Mouse (Mus musculus) inflammation-experienced regulatory T-cells, adult 6 months (primary cell): ENCODE data around the gene Gm10638. TPM values are rescaled to one million over a fixed set of nuclear protein-coding genes. Genes with fewer than 3 reads are reported as not detected.

Source experiments
- ATAC-seq: one replicate; pipeline ENCODE4 v1.8.0; 2017
- polyA plus RNA-seq, 3 experiments: library from polyadenylated mRNA; unstranded; fragments of 100-300 nt; shearing (Covaris generic); gene quantifications; one replicate each; pipeline ENCODE4 v1.2.1; 2017

Gm10638 gene
- polyA plus RNA-seq, 3 experiments from 2014 or later: 0.51 TPM; not detected in 2

- no peak for ATAC-seq
Measured at GRCm38 (mm10) chr8:86740899-86741298, 4.6 kb upstream of the Gm10638 start.

- no peak for ATAC-seq
Measured at GRCm38 (mm10) chr8:86741627-86742026, 3.9 kb upstream of the Gm10638 start.

GRCm38 (mm10) chr8:86742605-86743345 lies 2.7 kb upstream of the Gm10638 start:
- no peak for ATAC-seq

- no peak for ATAC-seq
Measured at GRCm38 (mm10) chr8:86744313-86745220, 932 bp upstream of the Gm10638 start.

- peak; percentile 75 for ATAC-seq
Measured at GRCm38 (mm10) chr8:86745935-86746441, 489 bp downstream of the Gm10638 start.

- peak; percentile 36 for ATAC-seq
Measured at GRCm38 (mm10) chr8:86746511-86746910, 1.0 kb downstream of the Gm10638 start.

- no peak for ATAC-seq
Measured at GRCm38 (mm10) chr8:86749842-86750241, 4.3 kb downstream of the Gm10638 start.

- no peak for ATAC-seq
Measured at GRCm38 (mm10) chr8:86756948-86757733, 11.6 kb downstream of the Gm10638 start.

- no peak for ATAC-seq
Measured at GRCm38 (mm10) chr8:86758651-86759050, 13.2 kb downstream of the Gm10638 start.

GRCm38 (mm10) chr8:86759090-86759491 lies 13.6 kb downstream of the Gm10638 start:
- ATAC-seq: no peak

GRCm38 (mm10) chr8:86760746-86761145 lies 15.2 kb downstream of the Gm10638 start:
- ATAC-seq: no peak

GRCm38 (mm10) chr8:86762806-86763205 lies 17.3 kb downstream of the Gm10638 start:
- ATAC-seq: no peak

- no peak for ATAC-seq
Measured at GRCm38 (mm10) chr8:86765155-86765554, 19.7 kb downstream of the Gm10638 start.

GRCm38 (mm10) chr8:86765669-86766068 lies 20.2 kb downstream of the Gm10638 start:
- no peak for ATAC-seq

- ATAC-seq: no peak
Measured at GRCm38 (mm10) chr8:86766548-86767211, 21.2 kb downstream of the Gm10638 start.

- no peak for ATAC-seq
Measured at GRCm38 (mm10) chr8:86768499-86768898, 23.0 kb downstream of the Gm10638 start.

GRCm38 (mm10) chr8:86769945-86770715 lies 24.6 kb downstream of the Gm10638 start:
- no peak for ATAC-seq

GRCm38 (mm10) chr8:86779207-86779606 lies 33.7 kb downstream of the Gm10638 start:
- peak; percentile 67 for ATAC-seq

GRCm38 (mm10) chr8:86781094-86781493 lies 35.6 kb downstream of the Gm10638 start:
- no peak for ATAC-seq

- ATAC-seq: no peak
Measured at GRCm38 (mm10) chr8:86786498-86786897, 41.0 kb downstream of the Gm10638 start.

GRCm38 (mm10) chr8:86787891-86788420 lies 42.5 kb downstream of the Gm10638 start:
- ATAC-seq: no peak
